Mouse (Mus musculus): ENCODE data around the gene Gm10717. TPM values are rescaled to one million over a fixed set of nuclear protein-coding genes. Genes with fewer than 3 reads are reported as not detected.
"Not testable (repeated sequence)": the region's sequence is repeated elsewhere in the genome, so short reads cannot be mapped to it uniquely, and the experiment has no call there.

Gene Gm10717
- polyA plus RNA-seq (2012), result 0.93 and 1.1 TPM in 2 replicates

DNA sequence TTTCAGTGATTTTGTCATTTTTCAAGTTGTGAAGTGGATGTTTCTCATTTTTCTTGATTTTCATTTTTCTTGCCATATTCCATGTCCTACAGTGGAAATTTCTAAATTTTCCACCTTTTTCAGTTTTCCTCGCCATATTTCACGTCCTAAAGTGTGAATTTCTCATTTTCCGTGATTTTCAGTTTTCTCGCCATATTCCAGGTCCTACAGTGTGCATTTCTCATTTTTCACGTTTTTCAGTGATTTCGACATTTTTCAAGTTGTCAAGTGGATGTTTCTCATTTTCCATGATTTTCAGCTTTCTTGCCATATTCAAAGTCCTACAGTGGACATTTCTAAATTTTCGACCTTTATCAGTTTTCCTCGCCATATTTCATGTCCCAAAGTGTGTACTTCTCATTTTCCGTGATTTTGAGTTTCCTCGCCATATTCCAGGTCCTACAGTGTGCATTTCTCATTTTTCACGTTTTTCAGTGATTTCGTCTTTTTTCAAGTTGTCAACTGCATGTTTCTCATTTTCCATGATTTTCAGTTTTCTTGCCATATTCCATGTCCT, at the start of gene Gm10717:
Gm10717 (plus strand) TSS at position 506 of the 556 bp plus-strand sequence.
- not testable (repeated sequence) for H3K27me3 ChIP-seq (ENCODE audit: control insufficient read depth); H3K4me1 ChIP-seq (ENCODE audit: control insufficient read depth); H3K36me3 ChIP-seq (ENCODE audit: control insufficient read depth); H3K9me3 ChIP-seq (ENCODE audit: control insufficient read depth, low read length); H3K4me3 ChIP-seq (replicated peaks)

- not testable (repeated sequence) for H3K4me3 ChIP-seq (replicated peaks); H3K4me1 ChIP-seq (ENCODE audit: control insufficient read depth); H3K36me3 ChIP-seq (ENCODE audit: control insufficient read depth); H3K27me3 ChIP-seq (ENCODE audit: control insufficient read depth); H3K9me3 ChIP-seq (ENCODE audit: control insufficient read depth, low read length)
These were observed 24.7 kb upstream of the Gm10717 start, which contains the start of gene Gm10722 for GRCm38 (mm10) chr9:3000445-3000972. Gm10722 (plus strand) TSS chr9:3000922.

DNA sequence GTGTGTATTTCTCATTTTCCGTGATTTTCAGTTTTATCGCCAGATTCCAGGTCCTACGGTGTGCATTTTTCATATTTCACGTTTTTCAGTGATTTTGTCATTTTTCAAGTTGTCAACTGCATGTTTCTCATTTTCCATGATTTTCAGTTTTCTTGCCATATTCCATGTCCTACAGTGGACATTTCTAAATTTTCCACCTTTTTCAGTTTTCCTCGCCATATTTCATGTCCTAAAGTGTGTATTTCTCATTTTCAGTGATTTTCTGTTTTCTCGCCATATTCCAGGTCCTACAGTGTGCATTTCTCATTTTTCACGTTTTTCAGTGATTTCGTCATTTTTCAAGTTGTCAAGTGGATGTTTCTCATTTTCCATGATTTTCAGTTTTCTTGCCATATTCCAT, 24.2 kb upstream of the Gm10717 start:
- not testable (repeated sequence) for H3K36me3 ChIP-seq (ENCODE audit: control insufficient read depth); H3K4me1 ChIP-seq (ENCODE audit: control insufficient read depth); H3K27me3 ChIP-seq (ENCODE audit: control insufficient read depth); H3K4me3 ChIP-seq (replicated peaks); H3K9me3 ChIP-seq (ENCODE audit: control insufficient read depth, low read length)

GRCm38 (mm10) chr9:3001948-3002659, 23.1 kb upstream of the Gm10717 start:
- H3K4me1 ChIP-seq (ENCODE audit: control insufficient read depth), result not testable (repeated sequence)

DNA sequence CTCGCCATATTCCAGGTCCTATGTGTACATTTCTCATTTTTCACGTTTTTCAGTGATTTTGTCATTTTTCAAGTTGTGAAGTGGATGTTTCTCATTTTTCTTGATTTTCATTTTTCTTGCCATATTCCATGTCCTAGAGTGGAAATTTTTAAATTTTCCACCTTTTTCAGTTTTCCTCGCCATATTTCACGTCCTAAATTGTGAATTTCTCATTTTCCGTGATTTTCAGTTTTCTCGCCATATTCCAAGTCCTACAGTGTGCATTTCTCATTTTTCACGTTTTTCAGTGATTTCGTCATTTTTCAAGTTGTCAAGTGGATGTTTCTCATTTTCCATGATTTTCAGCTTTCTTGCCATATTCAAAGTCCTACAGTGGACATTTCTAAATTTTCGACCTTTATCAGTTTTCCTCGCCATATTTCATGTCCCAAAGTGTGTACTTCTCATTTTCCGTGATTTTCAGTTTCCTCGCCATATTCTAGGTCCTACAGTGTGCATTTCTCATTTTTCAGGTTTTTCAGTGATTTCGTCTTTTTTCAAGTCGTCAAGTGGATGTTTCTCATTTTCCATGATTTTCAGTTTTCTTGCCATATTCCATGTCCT, 22.3 kb upstream of the Gm10717 start, which contains the start of gene Gm11168:
Gm11168 (plus strand) TSS at position 553 of the 603 bp plus-strand sequence.
- not testable (repeated sequence) for H3K4me1 ChIP-seq (ENCODE audit: control insufficient read depth); H3K36me3 ChIP-seq (ENCODE audit: control insufficient read depth); H3K27me3 ChIP-seq (ENCODE audit: control insufficient read depth); H3K9me3 ChIP-seq (ENCODE audit: control insufficient read depth, low read length); H3K4me3 ChIP-seq (replicated peaks)

More at GRCm38 (mm10) chr9:3001948-3002659, 23.1 kb upstream of the Gm10717 start:
- H3K4me3 ChIP-seq (replicated peaks); H3K36me3 ChIP-seq (ENCODE audit: control insufficient read depth); H3K27me3 ChIP-seq (ENCODE audit: control insufficient read depth); H3K9me3 ChIP-seq (ENCODE audit: control insufficient read depth, low read length): not testable (repeated sequence)

DNA sequence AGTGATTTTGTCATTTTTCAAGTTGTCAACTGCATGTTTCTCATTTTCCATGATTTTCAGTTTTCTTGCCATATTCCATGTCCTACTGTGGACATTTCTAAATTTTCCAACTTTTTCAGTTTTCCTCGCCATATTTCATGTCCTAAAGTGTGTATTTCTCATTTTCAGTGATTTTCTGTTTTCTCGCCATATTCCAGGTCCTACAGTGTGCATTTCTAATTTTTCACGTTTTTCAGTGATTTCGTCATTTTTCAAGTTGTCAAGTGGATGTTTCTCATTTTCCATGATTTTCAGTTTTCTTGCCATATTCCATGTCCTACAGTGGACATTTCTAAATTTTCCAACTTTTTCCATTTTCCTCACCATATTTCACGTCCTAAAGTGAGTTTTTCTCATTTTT, 19.0 kb upstream of the Gm10717 start:
- H3K4me1 ChIP-seq (ENCODE audit: control insufficient read depth); H3K36me3 ChIP-seq (ENCODE audit: control insufficient read depth); H3K27me3 ChIP-seq (ENCODE audit: control insufficient read depth); H3K9me3 ChIP-seq (ENCODE audit: control insufficient read depth, low read length); H3K4me3 ChIP-seq (replicated peaks): not testable (repeated sequence)

- not testable (repeated sequence) for H3K36me3 ChIP-seq (ENCODE audit: control insufficient read depth); H3K4me1 ChIP-seq (ENCODE audit: control insufficient read depth); H3K27me3 ChIP-seq (ENCODE audit: control insufficient read depth); H3K9me3 ChIP-seq (ENCODE audit: control insufficient read depth, low read length); H3K4me3 ChIP-seq (replicated peaks)
These were observed 18.6 kb upstream of the Gm10717 start for GRCm38 (mm10) chr9:3006636-3007035.

- H3K36me3 ChIP-seq (ENCODE audit: control insufficient read depth); H3K9me3 ChIP-seq (ENCODE audit: control insufficient read depth, low read length); H3K27me3 ChIP-seq (ENCODE audit: control insufficient read depth); H3K4me1 ChIP-seq (ENCODE audit: control insufficient read depth); H3K4me3 ChIP-seq (replicated peaks): not testable (repeated sequence)
These were observed 17.9 kb upstream of the Gm10717 start for GRCm38 (mm10) chr9:3007272-3007671.

- not testable (repeated sequence) for H3K27me3 ChIP-seq (ENCODE audit: control insufficient read depth); H3K9me3 ChIP-seq (ENCODE audit: control insufficient read depth, low read length); H3K4me1 ChIP-seq (ENCODE audit: control insufficient read depth); H3K4me3 ChIP-seq (replicated peaks); H3K36me3 ChIP-seq (ENCODE audit: control insufficient read depth)
These were observed 15.9 kb upstream of the Gm10717 start for GRCm38 (mm10) chr9:3009331-3009730.

DNA sequence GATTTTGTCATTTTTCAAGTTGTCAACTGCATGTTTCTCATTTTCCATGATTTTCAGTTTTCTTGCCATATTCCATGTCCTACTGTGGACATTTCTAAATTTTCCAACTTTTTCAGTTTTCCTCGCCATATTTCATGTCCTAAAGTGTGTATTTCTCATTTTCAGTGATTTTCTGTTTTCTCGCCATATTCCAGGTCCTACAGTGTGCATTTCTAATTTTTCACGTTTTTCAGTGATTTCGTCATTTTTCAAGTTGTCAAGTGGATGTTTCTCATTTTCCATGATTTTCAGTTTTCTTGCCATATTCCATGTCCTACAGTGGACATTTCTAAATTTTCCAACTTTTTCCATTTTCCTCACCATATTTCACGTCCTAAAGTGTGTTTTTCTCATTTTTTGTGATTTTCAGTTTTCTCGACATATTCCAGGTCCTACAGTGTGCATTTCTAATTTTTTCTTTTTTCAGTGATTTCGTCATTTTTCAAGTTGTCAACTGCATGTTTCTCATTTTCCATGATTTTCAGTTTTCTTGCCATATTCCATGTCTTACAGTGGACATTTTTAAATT, 13.1 kb upstream of the Gm10717 start:
- not testable (repeated sequence) for H3K4me3 ChIP-seq (replicated peaks)

DNA sequence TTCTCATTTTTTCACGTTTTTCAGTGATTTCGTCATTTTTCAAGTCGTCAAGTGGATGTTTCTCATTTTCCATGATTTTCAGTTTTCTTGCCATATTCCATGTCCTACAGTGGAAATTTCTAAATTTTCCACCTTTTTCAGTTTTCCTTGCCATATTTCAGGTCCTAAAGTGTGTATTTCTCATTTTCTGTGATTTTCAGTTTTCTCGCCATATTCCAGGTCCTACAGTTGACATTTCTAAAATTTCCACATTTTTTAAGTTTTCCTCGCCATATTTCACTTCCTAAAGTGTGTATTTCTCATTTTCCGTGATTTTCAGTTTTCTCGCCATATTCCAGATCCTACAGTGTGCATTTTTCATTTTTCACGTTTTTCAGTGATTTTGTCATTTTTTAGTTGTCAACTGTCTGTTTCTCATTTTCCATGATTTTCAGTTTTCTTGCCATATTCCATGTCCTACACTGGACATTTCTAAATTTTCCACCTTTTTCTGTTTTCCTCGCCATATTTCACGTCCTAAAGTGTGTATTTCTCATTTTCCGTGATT, 12.4 kb upstream of the Gm10717 start, which contains the start of gene Gm10721:
Gm10721 (plus strand) TSS at position 408 of the 547 bp plus-strand sequence.
- not testable (repeated sequence) for H3K36me3 ChIP-seq (ENCODE audit: control insufficient read depth); H3K27me3 ChIP-seq (ENCODE audit: control insufficient read depth); H3K4me3 ChIP-seq (replicated peaks); H3K9me3 ChIP-seq (ENCODE audit: control insufficient read depth, low read length); H3K4me1 ChIP-seq (ENCODE audit: control insufficient read depth)

More for the DNA sequence above, 13.1 kb upstream of the Gm10717 start:
- not testable (repeated sequence) for H3K4me1 ChIP-seq (ENCODE audit: control insufficient read depth); H3K36me3 ChIP-seq (ENCODE audit: control insufficient read depth); H3K27me3 ChIP-seq (ENCODE audit: control insufficient read depth); H3K9me3 ChIP-seq (ENCODE audit: control insufficient read depth, low read length)

DNA sequence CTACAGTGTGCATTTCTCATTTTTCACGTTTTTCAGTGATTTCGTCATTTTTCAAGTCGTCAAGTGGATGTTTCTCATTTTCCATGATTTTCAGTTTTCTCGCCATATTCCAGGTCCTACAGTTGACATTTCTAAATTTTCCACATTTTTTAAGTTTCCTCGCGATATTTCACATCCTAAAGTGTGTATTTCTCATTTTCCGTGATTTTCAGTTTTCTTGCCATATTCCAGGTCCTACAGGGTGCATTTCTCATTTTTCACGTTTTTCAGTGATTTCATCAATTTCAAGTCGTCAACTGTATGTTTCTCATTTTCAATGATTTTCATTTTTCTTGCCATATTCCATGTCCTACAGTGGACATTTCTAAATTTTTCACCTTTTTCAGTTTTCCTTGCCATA, 9.9 kb upstream of the Gm10717 start, which contains the start of gene Gm10720:
Gm10720 (plus strand) TSS at position 301 of the 400 bp plus-strand sequence.
- H3K4me1 ChIP-seq (ENCODE audit: control insufficient read depth); H3K4me3 ChIP-seq (replicated peaks); H3K9me3 ChIP-seq (ENCODE audit: control insufficient read depth, low read length): not testable (repeated sequence)

DNA sequence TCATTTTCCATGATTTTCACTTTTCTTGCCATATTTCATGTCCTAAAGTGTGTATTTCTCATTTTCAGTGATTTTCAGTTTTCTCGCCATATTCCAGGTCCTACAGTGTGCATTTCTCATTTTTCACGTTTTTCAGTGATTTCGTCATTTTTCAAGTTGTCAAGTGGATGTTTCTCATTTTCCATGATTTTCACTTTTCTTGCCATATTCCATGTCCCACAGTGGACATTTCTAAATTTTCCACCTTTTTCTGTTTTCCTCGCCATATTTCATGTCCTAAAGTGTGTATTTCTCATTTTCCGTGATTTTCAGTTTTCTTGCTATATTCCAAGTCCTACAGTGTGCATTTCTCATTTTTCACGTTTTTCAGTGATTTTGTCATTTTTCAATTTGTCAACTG, 9.3 kb upstream of the Gm10717 start:
- H3K4me3 ChIP-seq (replicated peaks); H3K27me3 ChIP-seq (ENCODE audit: control insufficient read depth); H3K36me3 ChIP-seq (ENCODE audit: control insufficient read depth); H3K9me3 ChIP-seq (ENCODE audit: control insufficient read depth, low read length); H3K4me1 ChIP-seq (ENCODE audit: control insufficient read depth): not testable (repeated sequence)

More for the DNA sequence above, 9.9 kb upstream of the Gm10717 start, which contains the start of gene Gm10720:
- H3K36me3 ChIP-seq (ENCODE audit: control insufficient read depth); H3K27me3 ChIP-seq (ENCODE audit: control insufficient read depth): not testable (repeated sequence)

GRCm38 (mm10) chr9:3017108-3017507, 8.1 kb upstream of the Gm10717 start, which contains the start of gene Gm10719:
Gm10719 (plus strand) TSS chr9:3017408.
- not testable (repeated sequence) for H3K4me3 ChIP-seq (replicated peaks); H3K4me1 ChIP-seq (ENCODE audit: control insufficient read depth); H3K9me3 ChIP-seq (ENCODE audit: control insufficient read depth, low read length); H3K27me3 ChIP-seq (ENCODE audit: control insufficient read depth); H3K36me3 ChIP-seq (ENCODE audit: control insufficient read depth)
